Mouse (Mus musculus) cerebellum, adult (tissue): ENCODE results near the gene Gm4922.

Experiments
- ATAC-seq: cut with Nextera tagmentation; 2 replicates; pipeline ENCODE4 v1.9.2; 2017; ENCODE audit warnings: mild to moderate bottlenecking, moderate library complexity, mixed read lengths; ENCODE audit not compliant: insufficient number of reproducible peaks, low FRiP score, low TSS enrichment

The Gm4922 gene

GRCm38 (mm10) chr10:18786693-18787092, at the start of gene Gm4922:
Gene Gm4922 (minus strand): TSS chr10:18786793.
- no peak for ATAC-seq

- 0 out of 2 replicates have a peak, but pooled peaks have one; percentile 56 for ATAC-seq
Observed at GRCm38 (mm10) chr10:18835684-18836479, 49.3 kb upstream of the Gm4922 start.

- ATAC-seq = no peak
Observed at GRCm38 (mm10) chr10:18834389-18834788, 47.8 kb upstream of the Gm4922 start.

GRCm38 (mm10) chr10:18831823-18832222, 45.2 kb upstream of the Gm4922 start:
- no peak for ATAC-seq

- ATAC-seq = no peak
Observed at GRCm38 (mm10) chr10:18830359-18830758, 43.8 kb upstream of the Gm4922 start.

GRCm38 (mm10) chr10:18827936-18828335, 41.3 kb upstream of the Gm4922 start:
- ATAC-seq = peak; percentile 54; the same call in 1 of the 2 replicates

- ATAC-seq = no peak
Observed at GRCm38 (mm10) chr10:18826107-18826506, 39.5 kb upstream of the Gm4922 start.

GRCm38 (mm10) chr10:18825143-18825542, 38.5 kb upstream of the Gm4922 start:
- ATAC-seq = no peak

- ATAC-seq = peak; percentile 87
Observed at GRCm38 (mm10) chr10:18816560-18816959, 30.0 kb upstream of the Gm4922 start.

GRCm38 (mm10) chr10:18811751-18812150, 25.2 kb upstream of the Gm4922 start:
- no peak for ATAC-seq

GRCm38 (mm10) chr10:18790063-18790462, 3.5 kb upstream of the Gm4922 start:
- no peak for ATAC-seq

- ATAC-seq = no peak
Observed at GRCm38 (mm10) chr10:18788601-18789000, 2.0 kb upstream of the Gm4922 start.

- ATAC-seq = no peak
Observed at GRCm38 (mm10) chr10:18777546-18777945, 9.0 kb downstream of the Gm4922 start.

GRCm38 (mm10) chr10:18772537-18773179, 13.9 kb downstream of the Gm4922 start:
- no peak for ATAC-seq

- ATAC-seq = no peak
Observed at GRCm38 (mm10) chr10:18769909-18770308, 16.7 kb downstream of the Gm4922 start.

- no peak for ATAC-seq
Observed at GRCm38 (mm10) chr10:18760241-18760640, 26.4 kb downstream of the Gm4922 start.

- no peak for ATAC-seq
Observed at GRCm38 (mm10) chr10:18750057-18750456, 36.5 kb downstream of the Gm4922 start.

GRCm38 (mm10) chr10:18743286-18744142, 43.1 kb downstream of the Gm4922 start, which contains the start of gene Arfgef3:
Gene Arfgef3 (minus strand): TSS chr10:18743949.
- ATAC-seq = peak; percentile 90

- ATAC-seq = no peak
Observed at GRCm38 (mm10) chr10:18742086-18742485, 44.5 kb downstream of the Gm4922 start.

- no peak for ATAC-seq
Observed at GRCm38 (mm10) chr10:18741024-18741423, 45.6 kb downstream of the Gm4922 start.
